Mouse (Mus musculus) myocyte (in vitro differentiated cells): Measurements from ENCODE around the gene Fam117a. TPM values are rescaled to one million over a fixed set of nuclear protein-coding genes. Genes with fewer than 3 reads are reported as not detected.

Experiments
- H3K27me3 ChIP-seq: one replicate; pipeline ENCODE4 v1.6.1; 2011; ENCODE audit not compliant: control insufficient read depth, insufficient read depth, insufficient read length
- H3K36me3 ChIP-seq: one replicate; pipeline ENCODE4 v1.6.1; 2011; ENCODE audit not compliant: control insufficient read depth, insufficient read depth
- H3K4me2 ChIP-seq: one replicate; pipeline ENCODE4 v1.6.1; 2011; ENCODE audit warnings: low read depth, control low read depth
- H3K4me3 ChIP-seq: one replicate; pipeline ENCODE4 v1.5.1; 2011; ENCODE audit warnings: mild to moderate bottlenecking, control low read depth, moderate library complexity
- H3K79me2 ChIP-seq: one replicate; pipeline ENCODE4 v1.6.1; 2011; ENCODE audit not compliant: control insufficient read depth, insufficient read depth
- H3ac ChIP-seq: one replicate; pipeline ENCODE4 v1.6.1; 2011; ENCODE audit not compliant: control insufficient read depth, insufficient read length
- CEBPB ChIP-seq: IDR thresholded peaks from 2 replicates; pipeline ENCODE4 v1.6.1; 2011; ENCODE audit warnings: mild to moderate bottlenecking, moderate library complexity; ENCODE audit not compliant: poor library complexity, insufficient read depth, severe bottlenecking
- E2F4 ChIP-seq: IDR thresholded peaks from one replicate; pipeline ENCODE4 v1.6.1; 2011; ENCODE audit warnings: mild to moderate bottlenecking, control low read depth, moderate library complexity; ENCODE audit not compliant: insufficient read depth
- MAX ChIP-seq: IDR thresholded peaks from one replicate; pipeline ENCODE4 v1.6.1; 2011; ENCODE audit warnings: low read depth, mild to moderate bottlenecking, control low read depth
- MYOD1 ChIP-seq, 3 experiments: IDR thresholded peaks; one replicate each; pipeline ENCODE4 v1.6.1; 2011; ENCODE audit warnings: control low read depth in 2 of 3, low read depth in 2 of 3, mild to moderate bottlenecking in 2 of 3, moderate library complexity in 1 of 3; ENCODE audit not compliant: insufficient read length in 2 of 3, control insufficient read depth in 1 of 3
- MYOG ChIP-seq, 3 experiments: IDR thresholded peaks; one replicate each; pipeline ENCODE4 v1.6.1; 2011; ENCODE audit warnings: control low read depth in 2 of 3, low read depth in 2 of 3, mild to moderate bottlenecking in 2 of 3; ENCODE audit not compliant: insufficient read length in 2 of 3, control insufficient read depth in 1 of 3, insufficient read depth in 1 of 3
- POLR2A ChIP-seq: IDR thresholded peaks from one replicate; pipeline ENCODE4 v1.6.1; 2011; ENCODE audit warnings: low read depth, mild to moderate bottlenecking, control low read depth, moderate library complexity; ENCODE audit not compliant: insufficient read length
- POLR2AphosphoS2 ChIP-seq: IDR thresholded peaks from one replicate; pipeline ENCODE4 v1.6.1; 2011; ENCODE audit warnings: low read depth, control low read depth; ENCODE audit not compliant: insufficient read length
- REST ChIP-seq: IDR thresholded peaks from one replicate; pipeline ENCODE4 v1.6.1; 2011; ENCODE audit warnings: mild to moderate bottlenecking, control low read depth, moderate library complexity; ENCODE audit not compliant: insufficient read depth, insufficient read length
- SRF ChIP-seq: IDR thresholded peaks from one replicate; pipeline ENCODE4 v1.6.1; 2011; ENCODE audit warnings: low read depth; ENCODE audit not compliant: control insufficient read depth, insufficient read length
- TCF12 ChIP-seq: IDR thresholded peaks from one replicate; pipeline ENCODE4 v1.6.1; 2011; ENCODE audit warnings: mild to moderate bottlenecking, control low read depth; ENCODE audit not compliant: poor library complexity, insufficient read depth, severe bottlenecking
- TCF3 ChIP-seq: IDR thresholded peaks from one replicate; pipeline ENCODE4 v1.6.1; 2011; ENCODE audit warnings: low read depth, control low read depth; ENCODE audit not compliant: insufficient read length
- USF1 ChIP-seq: IDR thresholded peaks from one replicate; pipeline ENCODE4 v1.6.1; 2011; ENCODE audit warnings: low read depth, mild to moderate bottlenecking, control low read depth, moderate library complexity
- polyA plus RNA-seq: library from polyadenylated mRNA; unstranded; fragments of >200 nt; fragmentation: generic; extraction: Trizol; gene quantifications from one replicate; pipeline ENCODE4 v1.2.1, GENCODE M21; 2012; ENCODE audit warnings: missing spikeins

Fam117a gene
- polyA plus RNA-seq, 1 experiment: 9.7 TPM

GRCm38 (mm10) chr11:95380711-95381110, 43.9 kb downstream of the Fam117a start:
- Histone ChIP-seq H3ac (no peak overlapping the region), H3K4me2 (no peak overlapping the region), H3K79me2 (peaks cover 10% of the 10 kb centered on the region), H3K36me3 (peaks cover 14% of the 10 kb centered on the region), H3K27me3 (no peaks in the 10 kb centered on the region), H3K4me3 (no peak overlapping the region)
- no peak for TF ChIP-seq MYOD1 (IDR thresholded peaks at IDR 0.05; ENCODE audit: control insufficient read depth in 1 of 3, insufficient read length in 2 of 3, low read depth in 2 of 3)
- TF ChIP-seq SRF: no peak
- no peak for TF ChIP-seq TCF3
- TF ChIP-seq POLR2A: no peak
- no peak for TF ChIP-seq MAX
- no peak for TF ChIP-seq CEBPB
- TF ChIP-seq REST: no peak
- no peak for TF ChIP-seq POLR2AphosphoS2
- no peak for TF ChIP-seq TCF12
- TF ChIP-seq E2F4: no peak
- no peak for TF ChIP-seq MYOG (IDR thresholded peaks at IDR 0.05; ENCODE audit: control insufficient read depth in 1 of 3, insufficient read depth in 1 of 3, insufficient read length in 2 of 3, low read depth in 2 of 3)
- no peak for TF ChIP-seq USF1

- Histone ChIP-seq H3K36me3 (peaks cover 14% of the 10 kb centered on the region), H3K4me3 (no peak overlapping the region), H3K4me2 (no peak overlapping the region), H3ac (no peak overlapping the region), H3K79me2 (peaks cover 14% of the 10 kb centered on the region), H3K27me3 (no peaks in the 10 kb centered on the region)
- no peak for TF ChIP-seq MAX
- no peak for TF ChIP-seq MYOD1 (IDR thresholded peaks at IDR 0.05; ENCODE audit: control insufficient read depth in 1 of 3, insufficient read length in 2 of 3, low read depth in 2 of 3)
- TF ChIP-seq TCF12: no peak
Measured at GRCm38 (mm10) chr11:95381146-95381545, 44.3 kb downstream of the Fam117a start.

- H3ac ChIP-seq: no peak overlapping the region
- no peak overlapping the region for H3K4me3 ChIP-seq
- H3K4me2 ChIP-seq: no peak overlapping the region
- TF ChIP-seq MYOD1 (IDR thresholded peaks at IDR 0.05; ENCODE audit: control insufficient read depth in 1 of 3, insufficient read length in 2 of 3, low read depth in 2 of 3) (no peak), USF1 (no peak)
- H3K36me3 ChIP-seq: peaks cover 16% of the 10 kb centered on the region
- no peaks in the 10 kb centered on the region for H3K27me3 ChIP-seq
- peaks cover 26% of the 10 kb centered on the region for H3K79me2 ChIP-seq
Measured at GRCm38 (mm10) chr11:95383331-95383986, 46.6 kb downstream of the Fam117a start.

- peak overlapping the region; percentile 94 for H3K4me3 ChIP-seq
- H3K4me2 ChIP-seq: peak overlapping the region; percentile 41
- H3K79me2 ChIP-seq: peaks cover 26% of the 10 kb centered on the region
- H3K27me3 ChIP-seq: no peaks in the 10 kb centered on the region
- TF ChIP-seq MYOG (IDR thresholded peaks at IDR 0.05; ENCODE audit: control insufficient read depth in 1 of 3, insufficient read depth in 1 of 3, insufficient read length in 2 of 3, low read depth in 2 of 3): no peak
- TF ChIP-seq USF1: peak; percentile 52
- no peak for TF ChIP-seq MAX
- no peak for TF ChIP-seq POLR2AphosphoS2
- TF ChIP-seq MYOD1 (IDR thresholded peaks at IDR 0.05; ENCODE audit: control insufficient read depth in 1 of 3, insufficient read length in 2 of 3, low read depth in 2 of 3): no peak
- H3ac ChIP-seq: no peak overlapping the region
- H3K36me3 ChIP-seq: peaks cover 17% of the 10 kb centered on the region
Measured at GRCm38 (mm10) chr11:95384004-95384318, 47.1 kb downstream of the Fam117a start.

- peaks cover 22% of the 10 kb centered on the region for H3K36me3 ChIP-seq
Measured at GRCm38 (mm10) chr11:95384319-95384972, 47.6 kb downstream of the Fam117a start, which contains the start of gene Slc35b1. Slc35b1 (plus strand) TSS chr11:95384692.

More at GRCm38 (mm10) chr11:95384319-95384972, 47.6 kb downstream of the Fam117a start, which contains the start of gene Slc35b1:
- Histone ChIP-seq H3ac (peak within 1 kb of the TSS; percentile 23), H3K79me2 (peaks cover 26% of the 10 kb centered on the region), H3K27me3 (no peaks in the 10 kb centered on the region), H3K4me3 (peak within 1 kb of the TSS; percentile 94), H3K4me2 (peak within 1 kb of the TSS; percentile 73)
- TF ChIP-seq POLR2AphosphoS2 (peak; percentile 63), MAX (peak; percentile 97), MYOD1 (IDR thresholded peaks at IDR 0.05; ENCODE audit: control insufficient read depth in 1 of 3, insufficient read length in 2 of 3, low read depth in 2 of 3) (peak in 1 of 3 experiments; percentile 4), POLR2A (peak; percentile 71), REST (no peak), MYOG (IDR thresholded peaks at IDR 0.05; ENCODE audit: control insufficient read depth in 1 of 3, insufficient read depth in 1 of 3, insufficient read length in 2 of 3, low read depth in 2 of 3) (peak in 1 of 3 experiments; percentile 24), SRF (peak; percentile 47), TCF3 (no peak)
